Mouse (Mus musculus) bone marrow macrophage, adult 2 months (primary cell): ENCODE results near the gene Cxcl16.

ENCODE experiments used
- CTCF ChIP-seq: IDR thresholded peaks from 2 replicates; pipeline ENCODE4 v1.5.1; 2012; ENCODE audit warnings: low read depth, mild to moderate bottlenecking, low read length, moderate library complexity
- POLR2A ChIP-seq: IDR thresholded peaks from 2 replicates; pipeline ENCODE4 v1.6.1; 2012; ENCODE audit warnings: mild to moderate bottlenecking, low read depth, low read length, borderline replicate concordance

DNA sequence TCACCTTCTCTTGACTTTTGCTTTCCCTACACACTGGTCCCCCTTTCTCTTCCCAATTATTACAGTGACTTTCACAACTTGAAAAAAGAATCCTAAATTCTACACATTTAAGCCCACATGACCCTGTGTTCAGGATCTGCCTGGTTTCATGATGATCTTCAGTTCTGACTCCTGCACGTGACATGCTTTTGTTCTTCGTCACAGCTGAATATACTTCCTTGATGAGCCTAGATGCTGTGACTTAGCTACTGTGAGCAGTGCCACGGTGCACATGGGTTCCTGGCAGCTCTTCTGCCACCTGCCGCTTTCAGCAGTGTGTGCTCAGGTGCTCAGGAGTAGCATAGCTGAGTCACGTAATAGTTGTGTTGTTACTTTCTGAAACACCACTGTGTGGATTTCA is 47.2 kb downstream of the Cxcl16 start:
- TF ChIP-seq POLR2A = no peak
- no peak for TF ChIP-seq CTCF
